Mouse (Mus musculus): ENCODE results near the gene Lrrc46.

GRCm38 (mm10) chr11:97063274-97063920, 22.2 kb upstream of the Lrrc46 start:
- TF ChIP-seq CTCF (IDR thresholded peaks at IDR 0.05; ENCODE audit: low read depth) = no peak
- no peak for TF ChIP-seq EP300 (IDR thresholded peaks at IDR 0.05; ENCODE audit: low read depth)

Data from heart, postnatal 0 days (tissue).